Mouse (Mus musculus) liver, embryonic 14.5 days (tissue): ENCODE results near the gene Lrrc4b.

Experiments used
- CTCF ChIP-seq: IDR thresholded peaks from 2 replicates; pipeline ENCODE4 v1.5.1; 2016; ENCODE audit warnings: antibody characterized with exemption, low read depth, control low read depth
- EP300 ChIP-seq: IDR thresholded peaks from 2 replicates; pipeline ENCODE4 v1.6.1; 2016; ENCODE audit warnings: antibody characterized with exemption, low read depth

GRCm38 (mm10) chr7:44484841-44485571, 56.2 kb downstream of the Lrrc4b start:
- TF ChIP-seq CTCF (peak; percentile 100), EP300 (no peak)
